Mouse (Mus musculus): ENCODE data around the gene Ldha. TPM values are rescaled to one million over a fixed set of nuclear protein-coding genes. Genes with fewer than 3 reads are reported as not detected.
"Not testable (repeated sequence)": the region's sequence is repeated elsewhere in the genome, so short reads cannot be mapped to it uniquely, and the experiment has no call there.

Gene Ldha
- 1,268 and 1,277 TPM in 2 replicates for polyA plus RNA-seq (2015; fragmentation: Nextera tagmentation; extraction: Ambion mirVana)

DNA sequence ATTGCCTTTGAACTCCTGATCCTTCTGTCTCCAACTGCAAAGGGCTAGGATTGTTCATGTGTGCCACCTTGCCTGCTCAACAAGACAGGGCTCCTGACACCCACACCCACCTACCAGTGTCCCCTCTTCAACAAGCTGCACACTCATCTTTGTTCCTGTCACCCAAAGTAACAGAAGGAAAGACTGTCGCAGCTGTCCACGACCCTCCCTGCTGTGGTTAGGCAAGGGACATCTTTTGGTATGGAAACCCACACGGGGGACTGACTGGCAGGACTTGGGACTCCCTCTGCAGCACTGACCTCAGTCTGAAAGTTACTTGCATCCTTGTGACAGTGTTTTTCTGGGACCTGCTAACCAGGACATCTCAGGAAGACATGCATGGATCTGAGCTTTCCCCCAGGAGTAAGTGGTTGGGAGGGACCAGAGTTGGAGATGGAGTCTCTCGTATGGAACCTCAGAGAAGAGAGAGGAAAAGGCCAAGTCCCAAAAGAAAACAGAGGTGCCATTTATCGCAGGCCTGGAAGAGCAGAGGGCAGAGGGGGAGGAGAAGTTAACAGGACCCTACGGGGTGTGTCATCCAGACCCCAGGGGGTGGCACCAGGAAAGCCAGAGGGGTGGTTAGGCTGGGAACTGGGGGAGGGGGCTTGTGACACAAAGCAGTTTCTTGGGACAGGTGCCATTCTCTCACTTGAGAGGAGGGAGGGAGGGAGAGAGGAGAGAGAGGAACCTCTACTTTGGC, at the start of gene Ldha:
Gene Ldha (plus strand): TSS at position 689 of the 739 bp plus-strand sequence.
- Histone ChIP-seq H3K4me2 (no peak within 1 kb of the TSS), H3K27me3 (no peaks in the 10 kb centered on the region), H3K4me1 (replicated peaks) (peaks cover 77% of the 10 kb centered on the region), H3K27ac (no peak within 1 kb of the TSS), H3K36me3 (no peaks in the 10 kb centered on the region), H3K9me3 (replicated peaks) (no peaks in the 10 kb centered on the region), H3K9ac (no peak within 1 kb of the TSS; the same call in 1 of the 2 replicates), H3K4me3 (replicated peaks) (no peak within 1 kb of the TSS)
- ATAC-seq (ENCODE audit: low read depth) = no peak
- WGBS (ENCODE audit: insufficient replicate concordance) = 39% methylated on average over 6 of the region's 6 CpGs
- DNase-seq = no peak

GRCm38 (mm10) chr7:46793871-46794270, 47.4 kb upstream of the Ldha start:
- DNase-seq (no peak), ATAC-seq (ENCODE audit: low read depth) (no peak)
- H3K4me3 ChIP-seq (replicated peaks) = no peak overlapping the region
- no peaks in the 10 kb centered on the region for H3K9me3 ChIP-seq (replicated peaks)
- H3K4me1 ChIP-seq (replicated peaks) = peaks cover 49% of the 10 kb centered on the region
- H3K27me3 ChIP-seq = no peaks in the 10 kb centered on the region
- H3K36me3 ChIP-seq = peaks cover 21% of the 10 kb centered on the region
- WGBS (ENCODE audit: insufficient replicate concordance) = 69% methylated on average over 4 of the region's 4 CpGs
- H3K4me2 ChIP-seq = 0 out of 2 replicates have a peak overlapping the region, but pooled peaks have one; percentile 3
- H3K27ac ChIP-seq = no peak overlapping the region
- peak overlapping the region; percentile 0; the same call in 1 of the 2 replicates for H3K9ac ChIP-seq

GRCm38 (mm10) chr7:46795287-46796205, 45.7 kb upstream of the Ldha start, which contains the start of the genes Hps5 and Gtf2h1:
Gene Hps5, minus strand, starts transcription at chr7:46796064.
Gene Gtf2h1, plus strand, starts transcription at chr7:46796103.
- Histone ChIP-seq H3K36me3 (peaks cover 25% of the 10 kb centered on the region), H3K4me2 (peak within 1 kb of the TSS; percentile 91), H3K9ac (peak within 1 kb of the TSS; percentile 88), H3K4me3 (replicated peaks) (peak within 1 kb of the TSS; percentile 89), H3K4me1 (replicated peaks) (peaks cover 49% of the 10 kb centered on the region), H3K27ac (peak within 1 kb of the TSS; percentile 83), H3K9me3 (replicated peaks) (no peaks in the 10 kb centered on the region), H3K27me3 (no peaks in the 10 kb centered on the region)
- peak; percentile 96 for DNase-seq
- WGBS (ENCODE audit: insufficient replicate concordance) = under 1% methylated on average over 72 of the region's 75 CpGs
- ATAC-seq (ENCODE audit: low read depth) = peak; percentile 96

DNA sequence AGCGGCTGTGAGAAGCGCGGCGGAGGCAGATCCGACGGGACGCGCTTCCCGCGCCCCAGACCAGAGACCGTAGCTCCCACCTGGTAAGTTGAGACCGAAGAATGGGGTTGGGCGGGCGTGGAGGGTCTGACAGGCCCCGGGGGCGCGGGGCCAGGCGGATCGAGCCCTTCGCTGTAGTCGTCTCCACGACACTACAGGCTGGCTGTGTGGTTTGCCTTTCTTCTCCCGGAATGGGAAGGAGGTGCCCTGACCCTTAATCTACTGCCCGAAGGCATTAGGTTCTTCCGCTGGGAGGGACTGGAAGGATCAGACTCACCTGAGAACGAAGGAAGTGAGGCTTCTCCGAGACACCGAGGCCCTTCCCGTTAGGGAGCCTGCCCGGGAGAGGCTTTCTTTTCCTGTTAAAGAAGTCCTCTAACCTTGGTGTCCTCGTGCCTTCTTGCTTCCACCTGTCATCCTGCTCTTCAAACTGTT, 45.0 kb upstream of the Ldha start:
- H3K9me3 ChIP-seq (replicated peaks) = no peaks in the 10 kb centered on the region
- H3K27me3 ChIP-seq = no peaks in the 10 kb centered on the region
- H3K4me1 ChIP-seq (replicated peaks) = peaks cover 49% of the 10 kb centered on the region
- peak overlapping the region; percentile 83 for H3K27ac ChIP-seq
- under 1% methylated on average over 31 of the region's 31 CpGs for WGBS (ENCODE audit: insufficient replicate concordance)
- H3K36me3 ChIP-seq = peaks cover 27% of the 10 kb centered on the region
- ATAC-seq (ENCODE audit: low read depth) (peak; percentile 27), DNase-seq (no peak)
- H3K9ac ChIP-seq = peak overlapping the region; percentile 88
- peak overlapping the region; percentile 91 for H3K4me2 ChIP-seq
- peak overlapping the region; percentile 89 for H3K4me3 ChIP-seq (replicated peaks)

DNA sequence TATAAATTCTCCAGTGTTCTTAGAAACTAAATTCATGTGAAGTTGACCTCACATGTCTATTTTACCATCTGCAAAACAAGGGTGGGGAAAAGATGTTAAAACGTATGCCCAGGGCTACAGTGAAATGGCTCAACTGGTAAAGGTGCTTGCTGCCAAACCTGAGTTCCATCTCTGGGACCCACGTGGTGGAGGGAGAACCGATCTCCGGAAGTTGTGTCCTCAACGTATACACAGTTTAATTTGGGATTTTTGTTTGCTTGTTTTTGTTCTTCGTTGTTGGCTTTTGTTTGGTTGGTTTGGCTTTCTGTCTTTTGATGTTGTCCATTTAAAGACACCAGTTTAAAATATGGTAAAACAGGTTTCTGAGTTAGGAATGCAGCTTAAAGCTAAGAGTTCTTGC, 44.5 kb upstream of the Ldha start:
- 22% methylated on average over 6 of the region's 6 CpGs for WGBS (ENCODE audit: insufficient replicate concordance)

DNA sequence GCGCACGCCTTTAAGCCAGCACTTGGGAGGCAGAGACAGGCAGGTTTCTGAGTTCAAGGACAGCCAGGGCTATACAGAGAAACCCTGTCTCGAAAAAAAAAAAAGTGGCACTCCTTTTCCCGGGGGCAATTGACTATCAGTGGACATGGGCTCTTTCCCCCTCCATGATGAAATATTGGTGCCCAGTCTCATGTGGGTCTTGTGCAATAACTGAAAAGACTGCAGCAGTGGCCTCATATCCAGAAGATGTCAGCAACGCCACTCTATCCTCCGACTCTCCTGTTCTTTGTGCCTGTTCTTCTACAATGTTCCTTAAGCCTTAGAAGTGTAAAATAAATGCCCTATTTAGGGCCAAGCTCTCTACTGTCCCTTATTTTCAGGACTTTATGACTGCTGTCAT, 30.9 kb upstream of the Ldha start:
- DNase-seq (no peak), ATAC-seq (ENCODE audit: low read depth) (no peak)
- peaks cover 78% of the 10 kb centered on the region for H3K36me3 ChIP-seq
- H3K9me3 ChIP-seq (replicated peaks) = no peaks in the 10 kb centered on the region
- WGBS (ENCODE audit: insufficient replicate concordance) = 79% methylated on average over 6 of the region's 6 CpGs
- no peaks in the 10 kb centered on the region for H3K4me1 ChIP-seq (replicated peaks)
- no peak overlapping the region for H3K27ac ChIP-seq
- no peak overlapping the region for H3K4me3 ChIP-seq (replicated peaks)
- no peaks in the 10 kb centered on the region for H3K27me3 ChIP-seq
- no peak overlapping the region for H3K4me2 ChIP-seq
- H3K9ac ChIP-seq = no peak overlapping the region

More for the DNA sequence above, 44.5 kb upstream of the Ldha start:
- Histone ChIP-seq H3K4me1 (replicated peaks) (peaks cover 46% of the 10 kb centered on the region), H3K27ac (no peak overlapping the region), H3K9me3 (replicated peaks) (no peaks in the 10 kb centered on the region), H3K36me3 (peaks cover 32% of the 10 kb centered on the region), H3K4me3 (replicated peaks) (peak overlapping the region; percentile 89), H3K4me2 (peak overlapping the region; percentile 91), H3K27me3 (no peaks in the 10 kb centered on the region), H3K9ac (peak overlapping the region; percentile 88)
- no peak for DNase-seq
- no peak for ATAC-seq (ENCODE audit: low read depth)

DNA sequence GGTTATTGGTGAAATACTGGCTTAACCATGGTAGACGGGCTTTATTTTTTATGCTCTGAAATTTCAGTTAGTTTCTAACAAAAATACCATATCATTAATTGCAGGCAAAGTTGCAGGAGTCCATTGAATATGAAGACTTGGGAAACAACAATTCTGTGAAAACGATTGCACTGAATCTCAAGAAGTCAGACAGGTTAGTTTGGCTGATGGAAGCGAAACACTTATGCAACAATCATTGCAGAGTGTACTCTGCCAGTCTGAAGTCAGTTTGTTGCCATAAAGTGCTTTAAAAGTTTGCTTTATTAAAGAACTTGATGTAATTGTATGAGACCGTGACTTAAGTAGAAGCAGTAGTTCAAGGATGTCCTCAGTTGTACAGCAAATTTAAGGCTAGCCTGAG, 27.3 kb upstream of the Ldha start:
- ATAC-seq (ENCODE audit: low read depth) (no peak), DNase-seq (no peak)
- H3K4me2 ChIP-seq = no peak overlapping the region
- no peak overlapping the region for H3K9ac ChIP-seq
- no peaks in the 10 kb centered on the region for H3K9me3 ChIP-seq (replicated peaks)
- peaks cover 83% of the 10 kb centered on the region for H3K36me3 ChIP-seq
- H3K4me3 ChIP-seq (replicated peaks) = no peak overlapping the region
- 74% methylated on average over 4 of the region's 4 CpGs for WGBS (ENCODE audit: insufficient replicate concordance)
- no peaks in the 10 kb centered on the region for H3K27me3 ChIP-seq
- no peak overlapping the region for H3K27ac ChIP-seq
- H3K4me1 ChIP-seq (replicated peaks) = no peaks in the 10 kb centered on the region

- ATAC-seq (ENCODE audit: low read depth); H3K27ac ChIP-seq: not testable (repeated sequence)
- peaks cover 71% of the 10 kb centered on the region for H3K36me3 ChIP-seq
Measured at GRCm38 (mm10) chr7:46820876-46821632, 20.2 kb upstream of the Ldha start.

GRCm38 (mm10) chr7:46827046-46827802, 14.1 kb upstream of the Ldha start:
- Histone ChIP-seq H3K36me3 (peaks cover 21% of the 10 kb centered on the region), H3K27me3 (no peaks in the 10 kb centered on the region), H3K4me2 (no peak overlapping the region), H3K4me3 (replicated peaks) (no peak overlapping the region), H3K27ac (no peak overlapping the region), H3K9ac (no peak overlapping the region), H3K9me3 (replicated peaks) (no peaks in the 10 kb centered on the region), H3K4me1 (replicated peaks) (peaks cover 33% of the 10 kb centered on the region)
- ATAC-seq (ENCODE audit: low read depth) (no peak), DNase-seq (no peak)
- WGBS (ENCODE audit: insufficient replicate concordance) = 70% methylated on average over 20 of the region's 20 CpGs

More at GRCm38 (mm10) chr7:46820876-46821632, 20.2 kb upstream of the Ldha start:
- not testable (repeated sequence) for H3K9me3 ChIP-seq (replicated peaks); H3K27me3 ChIP-seq; H3K9ac ChIP-seq; H3K4me1 ChIP-seq (replicated peaks); H3K4me3 ChIP-seq (replicated peaks); DNase-seq; H3K4me2 ChIP-seq
- 83% methylated on average over 15 of the region's 15 CpGs for WGBS (ENCODE audit: insufficient replicate concordance)

- H3K9ac ChIP-seq = no peak overlapping the region
- H3K27ac ChIP-seq = no peak overlapping the region; the same call in 1 of the 2 replicates
- H3K9me3 ChIP-seq (replicated peaks) = no peaks in the 10 kb centered on the region
- DNase-seq (no peak), ATAC-seq (ENCODE audit: low read depth) (no peak)
- no peak overlapping the region for H3K4me2 ChIP-seq
- peaks cover 39% of the 10 kb centered on the region for H3K4me1 ChIP-seq (replicated peaks)
- no peaks in the 10 kb centered on the region for H3K27me3 ChIP-seq
- H3K36me3 ChIP-seq = peaks cover 16% of the 10 kb centered on the region
- WGBS (ENCODE audit: insufficient replicate concordance) = 77% methylated on average over 2 of the region's 2 CpGs
- H3K4me3 ChIP-seq (replicated peaks) = no peak overlapping the region
Measured at GRCm38 (mm10) chr7:46827803-46828184, 13.5 kb upstream of the Ldha start.

Measured in liver, embryonic 13.5 days (tissue).